Mouse (Mus musculus) inflammation-experienced regulatory T-cells, adult 6 months (primary cell): ENCODE measurements around the gene Snrpf. TPM values are rescaled to one million over a fixed set of nuclear protein-coding genes. Genes with fewer than 3 reads are reported as not detected.
"Not testable (repeated sequence)": the region's sequence is repeated elsewhere in the genome, so short reads cannot be mapped to it uniquely, and the experiment has no call there.

Experiments
- ATAC-seq: one replicate; pipeline ENCODE4 v1.8.0; 2017
- polyA plus RNA-seq, 3 experiments: library from polyadenylated mRNA; unstranded; fragments of 100-300 nt; shearing (Covaris generic); gene quantifications; one replicate each; pipeline ENCODE4 v1.2.1; 2017

Gene Snrpf
- polyA plus RNA-seq, 3 experiments from 2014 or later, result 55.6 to 90.0 (median 74.2) TPM

DNA sequence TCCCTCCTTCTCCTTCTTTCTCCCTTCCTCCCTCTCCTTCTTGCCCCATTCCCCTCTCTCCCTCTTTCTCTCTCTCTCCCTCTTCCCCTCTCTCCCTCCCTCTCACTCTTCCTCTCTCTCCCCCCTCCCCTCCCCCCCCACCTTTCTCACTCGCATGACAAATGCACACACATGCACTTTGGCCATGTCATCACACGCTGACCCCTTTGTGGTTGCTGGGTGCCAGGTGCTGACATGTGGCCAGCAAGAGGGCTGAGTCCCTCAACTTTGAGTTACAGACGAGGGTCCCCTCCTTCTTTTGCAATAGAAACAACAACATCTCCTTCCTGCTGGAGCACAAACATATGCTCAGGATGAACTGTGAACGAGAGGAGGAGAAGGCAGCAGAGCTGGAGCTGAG is 14.5 kb downstream of the Snrpf start:
- ATAC-seq, result no peak

DNA sequence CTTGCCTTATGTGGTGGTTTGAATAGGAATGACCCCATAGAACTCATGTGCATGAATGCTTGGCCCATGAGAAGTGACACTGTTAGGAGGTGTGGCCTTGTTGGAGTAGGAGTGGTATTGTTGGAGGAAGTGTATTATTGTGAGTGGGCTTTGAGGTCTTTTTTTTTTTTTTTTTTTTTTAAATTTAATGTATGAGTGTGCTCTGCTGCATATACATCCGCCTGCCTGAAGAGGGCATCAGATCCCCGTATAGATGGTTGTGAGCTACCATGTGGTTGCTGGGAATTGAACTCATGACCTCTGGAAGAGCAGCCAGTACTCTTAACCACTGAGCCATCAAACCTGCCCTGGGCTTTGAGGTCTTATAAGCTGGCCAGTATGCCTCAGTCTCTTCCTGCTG is 17.3 kb downstream of the Snrpf start:
- ATAC-seq, result no peak

DNA sequence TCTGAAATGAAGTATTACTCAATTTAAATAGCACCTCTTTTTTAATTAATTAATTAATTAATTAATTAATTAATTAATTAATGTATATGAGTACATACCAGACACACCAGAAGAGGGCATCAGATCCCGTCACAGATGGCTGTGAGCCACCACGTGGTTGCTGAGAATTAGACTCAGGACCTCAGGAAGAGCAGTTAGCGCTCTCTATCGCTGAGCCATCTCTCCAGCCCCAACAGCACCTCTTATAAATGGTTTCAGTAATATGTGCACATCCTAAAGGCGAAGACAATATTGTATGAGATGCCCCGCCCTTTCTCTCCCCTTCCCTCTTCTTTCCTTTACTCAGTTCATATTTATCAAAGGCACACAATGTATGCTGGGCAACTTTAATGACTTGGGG is 20.8 kb downstream of the Snrpf start:
- ATAC-seq, result no peak

DNA sequence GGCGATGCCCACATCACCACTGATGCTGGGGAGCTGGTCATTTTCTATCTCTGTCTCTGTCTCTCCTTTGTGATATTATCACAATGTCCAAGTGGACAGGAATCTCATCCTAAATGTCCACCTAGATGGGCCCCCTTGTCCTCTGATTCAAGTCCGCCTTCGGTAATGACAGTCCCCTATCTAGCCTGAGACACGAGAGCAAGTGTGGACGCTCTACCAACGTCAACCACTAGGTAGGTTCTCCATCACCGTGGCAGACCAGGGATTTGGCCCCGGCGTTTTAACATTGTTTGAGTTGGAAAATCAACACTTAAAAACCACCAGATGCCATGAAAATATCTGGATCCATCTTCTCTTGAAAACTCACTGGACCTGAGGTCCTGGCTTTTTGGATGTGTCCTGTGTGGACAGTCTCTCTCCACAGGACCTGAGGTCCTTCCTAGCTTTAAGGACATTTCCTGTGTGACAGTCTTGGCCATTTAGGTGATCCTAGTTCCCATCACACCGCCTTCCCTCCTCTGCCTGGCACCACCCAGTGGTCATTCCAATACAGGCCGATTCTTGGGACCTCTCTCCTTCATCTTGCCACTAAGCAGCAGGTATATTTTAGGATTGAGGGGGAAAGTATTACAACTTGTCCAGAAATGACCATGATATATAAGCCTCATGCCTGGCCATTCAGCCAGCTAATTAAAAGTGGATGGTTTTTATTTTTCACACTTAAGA is 21.5 kb downstream of the Snrpf start:
- no peak for ATAC-seq

DNA sequence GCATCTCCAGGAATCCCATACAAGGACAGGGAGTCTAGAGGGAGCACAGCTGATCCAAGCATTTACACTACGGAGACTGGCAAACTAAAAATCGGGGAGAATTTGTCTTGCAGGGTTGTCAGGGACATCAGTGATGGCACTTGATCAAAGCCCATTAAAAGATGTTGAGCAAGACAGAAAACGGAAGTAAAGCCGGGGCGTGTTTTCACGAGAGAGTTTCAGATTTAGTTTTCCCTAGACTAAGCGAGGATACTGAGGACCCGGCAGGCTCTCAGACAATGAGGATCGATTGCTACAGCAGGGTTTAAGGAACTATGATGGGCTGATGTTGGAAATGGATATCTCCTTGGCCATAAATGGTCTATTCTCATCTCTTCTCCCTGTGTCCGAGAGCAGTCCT is 22.4 kb downstream of the Snrpf start:
- ATAC-seq, result no peak

- no peak for ATAC-seq
Measured at GRCm38 (mm10) chr10:93564518-93565090, 24.9 kb downstream of the Snrpf start.

- ATAC-seq, result no peak
Measured at GRCm38 (mm10) chr10:93559786-93560185, 29.7 kb downstream of the Snrpf start.

DNA sequence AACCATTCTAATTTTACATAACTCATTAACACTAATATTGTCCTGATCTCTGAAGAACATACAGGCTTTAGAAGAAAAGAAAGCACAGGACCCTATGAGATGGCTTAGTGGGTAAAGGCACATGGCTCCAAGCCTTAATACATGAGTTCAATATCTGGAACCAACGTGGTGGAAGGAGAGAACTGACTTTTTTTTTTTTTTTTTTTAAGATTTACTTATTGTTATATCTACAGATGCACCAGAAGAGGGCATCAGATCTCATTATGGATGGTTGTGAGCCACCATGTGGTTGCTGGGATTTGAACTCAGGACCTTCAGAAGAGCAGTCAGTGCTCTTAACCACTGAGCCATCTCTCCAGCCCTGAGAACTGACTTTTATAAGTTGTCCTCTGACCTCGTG is 31.5 kb downstream of the Snrpf start:
- not testable (repeated sequence) for ATAC-seq

DNA sequence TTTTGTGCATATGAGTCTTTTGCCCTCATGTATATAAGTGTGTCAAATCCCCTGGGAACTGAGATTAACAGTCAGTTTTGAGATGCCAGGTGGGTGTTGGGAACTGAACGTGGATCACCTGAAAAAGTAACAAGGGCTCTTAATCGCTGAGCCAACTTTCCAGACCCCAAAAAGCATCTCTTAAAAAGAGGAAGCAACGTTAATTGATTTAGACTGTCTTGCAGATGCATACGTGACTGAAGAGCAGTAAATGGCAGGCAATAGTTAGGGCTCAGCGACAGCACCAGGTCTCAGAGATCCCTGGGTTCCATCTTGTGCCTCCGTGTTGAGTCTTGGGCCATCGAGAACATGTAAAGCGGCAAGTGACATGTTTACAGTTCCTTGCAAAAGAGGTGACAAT is 36.9 kb downstream of the Snrpf start:
- no peak for ATAC-seq

DNA sequence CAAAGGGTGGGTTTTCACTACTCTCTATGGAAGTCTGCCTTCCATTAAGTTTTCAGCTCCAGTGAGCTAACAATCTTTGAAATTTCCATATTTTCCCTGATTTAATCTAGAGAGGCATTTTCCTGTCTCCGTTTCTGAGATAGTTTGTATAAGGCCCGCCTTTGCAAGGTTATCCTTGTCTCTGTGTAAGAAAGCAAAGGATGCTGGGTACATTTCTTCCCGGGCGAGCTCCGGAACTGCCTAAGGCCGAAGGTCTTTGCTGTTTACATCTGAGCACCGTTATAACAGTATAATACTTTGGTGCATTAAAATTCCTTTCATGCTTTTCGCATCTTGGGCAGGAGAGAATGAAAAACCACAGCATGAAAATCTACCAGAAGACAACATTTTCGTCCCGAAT is 39.7 kb downstream of the Snrpf start:
- ATAC-seq, result no peak

- peak; percentile 98 for ATAC-seq
Measured at GRCm38 (mm10) chr10:93548991-93549390, 40.5 kb downstream of the Snrpf start.

DNA sequence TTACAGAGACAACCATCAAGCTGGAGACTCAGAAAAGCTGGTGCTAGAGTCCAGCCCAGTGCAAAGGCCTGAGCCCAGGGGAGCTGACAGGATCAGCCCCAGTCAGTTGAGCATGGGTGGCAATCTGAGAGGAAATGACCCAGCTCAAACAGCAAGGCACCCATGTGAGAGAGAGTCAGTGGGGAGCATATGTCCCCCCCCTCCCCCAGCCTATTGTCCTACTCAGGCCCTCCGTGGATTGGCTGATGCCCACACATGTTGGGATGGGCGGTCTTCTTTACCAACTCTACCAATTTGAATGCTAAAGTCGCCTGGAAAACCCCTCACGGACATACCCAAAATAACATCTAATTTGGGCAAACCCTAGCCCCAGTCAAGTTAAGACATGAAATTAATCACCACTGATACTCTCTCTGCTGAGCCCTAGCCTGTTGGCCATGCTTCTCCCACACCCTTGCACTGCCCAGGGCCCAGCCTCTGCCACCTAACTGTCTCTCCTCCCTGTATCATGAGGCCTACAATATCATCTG is 41.7 kb downstream of the Snrpf start:
- no peak for ATAC-seq

DNA sequence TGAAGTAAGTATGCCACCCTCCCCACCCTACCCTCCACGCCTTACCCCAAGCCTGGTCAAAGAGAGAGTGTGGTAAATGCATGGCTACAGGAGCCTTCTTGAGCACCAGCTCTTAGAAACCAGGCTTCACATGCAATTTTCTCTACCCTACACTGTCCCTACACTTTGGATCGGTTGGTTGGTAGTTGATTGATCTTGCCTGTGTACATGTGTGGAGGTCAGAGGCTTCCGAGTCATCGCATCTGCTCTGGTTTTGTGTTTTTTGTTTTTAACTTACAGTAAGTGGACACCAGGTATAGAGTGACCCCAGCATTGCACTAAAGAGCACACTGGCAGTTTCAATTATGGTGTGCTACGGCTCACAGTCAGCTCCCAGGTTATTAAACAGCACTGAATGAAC is 45.3 kb downstream of the Snrpf start:
- no peak for ATAC-seq

- no peak for ATAC-seq
Measured at GRCm38 (mm10) chr10:93543176-93543575, 46.3 kb downstream of the Snrpf start.

GRCm38 (mm10) chr10:93542356-93542755 is 47.1 kb downstream of the Snrpf start:
- no peak for ATAC-seq

GRCm38 (mm10) chr10:93541585-93541984 is 47.9 kb downstream of the Snrpf start:
- ATAC-seq, result peak; percentile 22

GRCm38 (mm10) chr10:93540431-93541210 is 48.9 kb downstream of the Snrpf start, which contains the start of gene Ccdc38:
TSS of gene Ccdc38 (plus strand) at chr10:93540632.
- peak; percentile 30 for ATAC-seq

GRCm38 (mm10) chr10:93539775-93540430 is 49.6 kb downstream of the Snrpf start, which contains the start of gene Amdhd1:
TSS of gene Amdhd1 (minus strand) at chr10:93540033.
- ATAC-seq, result peak; percentile 80

DNA sequence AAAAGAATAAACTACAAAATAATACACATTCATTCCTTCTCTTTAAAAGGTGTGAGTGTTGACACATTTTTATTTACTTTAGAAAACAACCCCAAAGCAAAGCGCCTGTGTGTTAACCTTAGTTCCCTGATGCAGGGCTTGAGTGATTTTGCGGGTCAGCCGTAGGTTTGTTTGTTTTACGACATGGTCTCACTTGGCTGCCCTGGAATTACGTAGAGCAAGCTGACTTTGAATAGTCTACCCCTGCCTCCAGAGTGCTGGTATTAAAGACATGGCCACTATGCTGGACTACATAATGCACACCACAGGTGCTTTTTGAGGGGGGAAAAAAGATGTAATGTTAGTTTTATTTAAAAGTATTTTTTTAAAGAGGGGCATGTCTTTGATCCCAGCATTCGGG is 50.7 kb downstream of the Snrpf start:
- ATAC-seq, result no peak

DNA sequence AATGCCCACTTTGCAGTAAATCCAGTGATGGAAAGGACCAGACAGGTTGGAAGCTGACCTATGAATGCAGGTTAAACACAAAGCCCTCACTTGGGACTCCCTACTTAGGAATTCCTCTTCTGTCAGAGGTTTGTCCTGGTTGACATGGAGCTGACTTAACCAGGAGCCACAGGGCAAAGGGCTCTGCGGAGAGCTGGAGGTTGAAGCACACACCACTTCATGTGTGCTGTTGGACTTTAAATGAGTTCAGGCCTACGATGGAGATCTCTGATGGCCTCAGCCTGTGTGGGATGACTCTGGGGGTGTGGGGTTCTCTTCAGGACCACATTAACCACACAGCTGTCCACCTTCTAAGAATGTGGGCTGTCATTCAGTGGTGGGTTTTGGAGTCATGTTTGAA is 51.2 kb downstream of the Snrpf start:
- ATAC-seq, result no peak
